Mouse (Mus musculus): ENCODE data around the gene Thap12. TPM values are rescaled to one million over a fixed set of nuclear protein-coding genes. Genes with fewer than 3 reads are reported as not detected.

Thap12 gene
- total RNA-seq, 2 experiments from 2014 or later = 60.5 to 61.1 TPM

DNA sequence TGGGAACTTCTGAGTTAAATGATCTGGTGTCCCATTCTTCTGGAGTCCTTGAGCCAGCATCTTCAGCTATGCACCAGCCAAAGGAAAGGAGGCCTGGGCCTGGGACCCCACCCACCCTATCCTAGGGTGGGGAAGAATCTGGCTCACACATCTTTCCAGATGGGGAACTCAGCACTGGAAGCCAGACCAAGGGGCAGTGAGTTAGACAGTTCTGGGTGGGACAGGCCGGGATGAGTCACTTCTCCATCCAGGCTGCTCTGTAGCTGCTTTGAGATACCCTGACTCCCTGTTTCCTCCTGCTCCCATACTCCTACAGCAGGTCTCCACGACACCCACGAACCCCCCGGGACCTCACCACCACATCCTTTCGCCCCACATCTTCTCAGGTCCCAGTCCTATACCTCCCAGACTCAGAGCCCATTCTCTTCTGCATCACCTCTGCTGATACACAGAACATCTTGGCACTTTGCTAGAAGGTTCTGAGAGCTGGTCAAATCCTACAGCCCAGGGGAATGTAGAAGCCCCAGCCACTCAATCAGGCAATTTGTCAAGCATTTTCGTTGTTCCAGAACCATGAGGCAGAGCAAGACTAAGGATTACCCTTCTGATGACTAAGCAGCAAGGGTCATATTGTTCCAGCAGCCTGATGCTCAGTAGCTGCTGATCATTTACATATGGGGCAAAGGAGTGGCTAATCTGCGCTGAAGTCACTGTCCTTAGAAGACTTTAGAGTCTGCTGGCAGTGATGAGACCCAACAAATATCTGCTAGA is 34.1 kb downstream of the Thap12 start:
- no peak for DNase-seq (ENCODE audit: low spot score in 2 of 2)

DNA sequence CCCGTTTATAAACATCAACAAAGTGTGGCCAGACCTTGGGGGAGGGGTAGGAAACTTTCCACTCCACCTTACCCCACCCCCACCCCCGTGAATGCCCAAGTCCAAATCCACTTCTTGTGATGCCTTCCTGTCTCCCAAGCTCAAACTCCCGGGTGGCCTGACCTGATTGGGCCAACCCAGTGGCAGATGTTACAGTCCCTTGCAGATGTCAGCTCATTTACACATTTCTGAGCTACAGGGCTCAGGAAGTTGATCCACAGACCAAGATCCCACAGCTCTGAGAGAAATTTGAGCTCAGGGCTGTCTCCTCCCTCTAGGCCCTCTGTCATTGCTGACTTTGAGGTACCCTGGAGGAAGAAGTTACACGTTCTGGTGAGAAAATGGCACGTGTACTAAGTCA is 37.5 kb downstream of the Thap12 start:
- intact Hi-C loops (cut with DNase I) = loop anchor here (5.0 kb wide), 2 partner anchors 37 to 337 kb away; no protein-coding TSS in a partner anchor
- DNase-seq (ENCODE audit: low spot score in 2 of 2) = no peak

More for the DNA sequence above, 34.1 kb downstream of the Thap12 start:
- intact Hi-C loops (cut with DNase I) = no loop called here

DNA sequence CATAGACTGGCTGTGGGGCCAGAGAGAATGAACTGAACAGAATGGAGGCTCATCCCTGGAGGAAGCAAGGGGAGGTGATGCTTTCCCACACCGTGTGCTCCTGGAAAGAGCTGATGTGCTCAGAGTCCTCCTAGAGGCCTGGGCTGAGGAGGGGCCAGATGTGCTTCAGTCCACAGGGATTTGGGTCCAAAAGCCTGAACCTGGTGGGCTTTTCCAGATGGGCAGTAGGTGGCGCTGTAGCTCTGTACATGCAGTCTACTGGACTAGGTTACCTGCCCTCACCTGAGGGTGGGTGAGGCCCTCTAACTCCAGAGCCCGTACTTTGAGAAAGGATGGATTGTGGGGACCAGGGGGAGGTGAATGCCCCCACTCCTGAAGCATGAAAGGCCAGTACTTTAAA is 40.4 kb downstream of the Thap12 start:
- intact Hi-C loops (cut with DNase I) = loop anchor here (1.0 to 5.0 kb wide), 3 partner anchors 34 to 334 kb away; no protein-coding TSS in a partner anchor
- peak; percentile 43 to 71 for DNase-seq (ENCODE audit: low spot score in 2 of 2)

DNA sequence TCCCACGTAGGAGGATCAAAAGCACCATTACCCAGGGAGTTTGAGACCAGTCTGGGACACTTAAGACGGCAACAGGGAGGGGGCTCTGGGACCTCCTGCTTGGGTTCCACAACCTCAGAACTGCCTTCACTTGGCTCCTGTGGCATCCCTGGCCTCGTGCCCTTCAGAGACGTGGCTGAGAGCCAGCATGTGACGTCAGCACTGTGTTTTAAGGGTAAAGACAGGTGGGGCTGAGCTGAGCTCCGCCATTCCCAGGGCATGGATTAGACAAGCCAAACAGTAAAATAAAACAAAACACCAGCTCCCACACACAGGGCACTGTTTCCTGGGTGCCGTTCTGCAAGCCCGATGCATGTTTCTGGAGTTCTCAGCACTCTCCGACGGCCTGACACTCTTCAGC is 47.5 kb downstream of the Thap12 start:
- no peak for DNase-seq (ENCODE audit: low spot score in 2 of 2)
- intact Hi-C loops (cut with DNase I) = no loop called here

DNA sequence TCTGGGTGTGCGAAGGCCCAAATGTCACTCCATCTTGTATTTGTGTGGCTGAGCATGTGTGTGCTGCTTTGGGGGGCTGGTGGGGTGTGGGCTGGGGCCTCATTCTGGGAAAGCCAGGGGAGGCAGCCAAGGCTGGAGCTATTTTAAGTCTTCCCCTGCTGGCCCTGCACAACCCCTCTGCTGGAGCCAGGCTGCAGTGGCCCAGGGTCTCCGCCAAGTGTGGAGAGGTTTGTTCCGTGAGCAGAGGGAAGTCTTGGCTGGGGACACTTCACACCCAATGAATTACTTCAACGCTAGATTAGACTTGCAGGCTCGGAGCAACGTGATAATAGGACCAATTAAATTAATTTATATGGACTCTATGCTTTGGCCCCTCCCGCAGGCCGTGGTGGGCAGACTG is 49.8 kb downstream of the Thap12 start:
- no peak for DNase-seq (ENCODE audit: low spot score in 2 of 2)
- intact Hi-C loops (cut with DNase I) = no loop called here

DNA sequence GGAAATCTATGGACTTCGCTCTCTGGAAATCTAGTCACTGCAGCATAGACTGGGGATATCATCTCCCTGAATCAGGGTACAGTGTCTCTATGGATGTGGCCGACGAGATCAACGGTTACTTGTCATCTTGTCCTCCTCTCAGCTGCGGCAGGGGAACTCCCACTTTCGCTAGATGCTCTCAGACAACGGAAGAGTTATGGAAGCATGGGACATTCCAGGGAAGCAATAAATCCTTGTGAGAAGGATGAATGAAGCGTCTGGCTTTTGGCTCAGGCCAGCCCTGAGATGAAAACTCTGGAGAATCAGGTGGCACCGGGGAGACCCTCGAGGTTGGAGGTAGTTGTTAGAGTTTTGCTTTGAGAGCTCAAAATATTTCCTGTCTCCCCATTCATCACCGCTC is 53.1 kb downstream of the Thap12 start:
- no peak for DNase-seq (ENCODE audit: low spot score in 2 of 2)
- intact Hi-C loops (cut with DNase I) = no loop called here

DNA sequence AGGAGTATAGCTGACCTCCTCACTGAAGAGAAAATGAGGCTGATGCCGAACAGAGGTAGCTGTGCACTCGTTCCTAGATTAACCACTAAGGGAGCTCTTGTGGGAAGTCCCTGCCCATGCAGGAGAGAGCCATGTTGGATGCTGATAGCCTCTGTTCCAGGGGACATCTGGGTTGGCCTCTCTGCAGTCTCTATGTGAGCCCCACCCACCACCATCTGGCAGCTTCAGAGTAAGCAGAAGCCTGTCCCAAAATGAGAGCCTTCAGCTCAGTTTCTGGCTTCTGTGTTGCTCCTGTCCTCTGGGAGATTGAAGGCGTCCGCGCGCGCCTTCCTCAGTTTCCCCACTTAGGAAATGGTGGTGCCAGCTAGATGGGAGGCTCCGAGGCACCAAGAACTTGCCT is 53.7 kb downstream of the Thap12 start:
- intact Hi-C loops (cut with DNase I) = no loop called here
- DNase-seq (ENCODE audit: low spot score in 2 of 2) = no peak

DNA sequence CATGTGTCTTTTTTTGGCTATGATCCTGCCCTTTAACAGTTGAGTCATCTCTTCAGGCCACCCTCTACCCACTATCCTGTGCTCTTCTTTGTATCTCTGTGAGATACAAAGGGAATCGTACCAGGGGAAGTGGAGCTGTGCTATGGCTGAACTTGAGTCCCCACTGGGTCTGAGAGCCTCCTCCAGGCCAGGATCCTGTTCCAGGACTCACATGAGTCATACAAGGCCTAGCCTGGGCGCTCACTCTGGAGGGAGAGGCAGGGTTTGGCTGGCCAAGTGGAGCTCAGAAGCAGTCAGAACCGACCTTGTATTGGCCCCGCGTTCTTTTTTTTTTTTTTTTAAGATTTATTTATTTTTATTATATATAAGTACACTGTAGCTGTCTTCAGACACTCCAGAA is 57.2 kb downstream of the Thap12 start:
- intact Hi-C loops (cut with DNase I) = no loop called here
- DNase-seq (ENCODE audit: low spot score in 2 of 2) = no peak

DNA sequence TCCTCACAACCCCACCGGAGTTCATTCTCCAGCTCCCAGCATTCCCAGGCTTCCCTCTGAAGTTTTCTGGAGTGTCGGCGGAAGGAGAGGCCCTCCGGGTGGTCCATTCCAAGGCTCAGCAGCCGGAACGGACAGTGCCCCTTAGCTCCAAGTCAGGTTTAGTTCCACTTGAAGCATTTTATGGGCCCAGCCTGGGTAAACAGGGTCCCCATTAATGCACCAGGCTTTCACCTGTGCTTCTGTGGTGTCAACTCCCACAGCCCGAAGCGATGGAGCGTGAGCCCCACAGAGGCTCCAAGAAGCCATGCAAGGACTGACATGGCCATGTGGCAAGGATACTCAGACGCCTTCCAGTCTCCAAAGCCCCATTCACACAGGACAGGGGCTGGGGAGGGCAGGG is 61.0 kb downstream of the Thap12 start:
- DNase-seq (ENCODE audit: low spot score in 2 of 2) = no peak
- intact Hi-C loops (cut with DNase I) = no loop called here

DNA sequence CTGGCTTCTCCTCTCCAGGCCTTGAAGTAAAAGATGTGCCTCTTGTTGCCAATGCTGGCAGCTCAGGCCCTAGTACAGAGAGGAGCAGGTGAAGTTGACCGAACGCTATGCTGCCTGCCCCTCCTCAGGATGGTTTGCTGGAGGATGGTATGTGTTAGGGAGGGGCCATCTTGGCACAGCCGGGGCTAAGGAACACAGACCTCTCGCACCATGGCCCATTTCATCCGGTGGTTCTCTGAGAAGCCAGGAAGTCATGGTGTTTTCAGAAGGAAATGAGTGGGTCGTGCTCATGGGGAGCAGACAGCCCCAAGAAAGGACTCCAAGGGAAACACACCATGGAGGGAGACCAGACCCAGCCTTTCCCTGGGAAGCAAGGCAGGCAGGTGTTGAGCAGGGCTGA is 64.4 kb downstream of the Thap12 start:
- intact Hi-C loops (cut with DNase I) = no loop called here
- DNase-seq (ENCODE audit: low spot score in 2 of 2) = no peak

Other genes starting within 250 kb of the Thap12 start
- gene Lrrc32, start 213.8 kb upstream of the Thap12 start, total RNA-seq (2021) = 1 to 10 TPM; 3.0 to 3.9 TPM
- gene Emsy, start 46.3 kb upstream of the Thap12 start, total RNA-seq (2021) = 10 to 100 TPM; 55.0 to 61.1 TPM
- gene Wnt11, start 132.0 kb downstream of the Thap12 start, total RNA-seq (2021) = under 1 TPM; 0.15 to 0.42 TPM